Mouse (Mus musculus) brain, embryonic 18.5 days (tissue): ENCODE measurements around the gene Pou6f1.
"Not testable (repeated sequence)": the region's sequence is repeated elsewhere in the genome, so short reads cannot be mapped to it uniquely, and the experiment has no call there.

ENCODE experiments used
- DNase-seq: peaks from one replicate; pipeline ENCODE4 v3.0.0-alpha.2; 2012; ENCODE audit warnings: low read depth, low spot score

Gene Pou6f1

GRCm38 (mm10) chr15:100619200-100619599 is 19.4 kb upstream of the Pou6f1 start:
- DNase-seq = no peak

- DNase-seq = no peak
Measured at GRCm38 (mm10) chr15:100616221-100616620, 16.4 kb upstream of the Pou6f1 start.

GRCm38 (mm10) chr15:100615825-100616220 is 16.0 kb upstream of the Pou6f1 start:
- peak; percentile 80 for DNase-seq

- DNase-seq = peak; percentile 94
Measured at GRCm38 (mm10) chr15:100614996-100615824, 15.4 kb upstream of the Pou6f1 start, which contains the start of gene Dazap2. Gene Dazap2, plus strand, starts transcription at chr15:100615349.

GRCm38 (mm10) chr15:100614218-100614995 is 14.6 kb upstream of the Pou6f1 start:
- DNase-seq = no peak

- no peak for DNase-seq
Measured at GRCm38 (mm10) chr15:100613584-100613983, 13.8 kb upstream of the Pou6f1 start.

GRCm38 (mm10) chr15:100612432-100612831 is 12.6 kb upstream of the Pou6f1 start:
- DNase-seq = no peak

- DNase-seq = no peak
Measured at GRCm38 (mm10) chr15:100611951-100612350, 12.2 kb upstream of the Pou6f1 start.

- not testable (repeated sequence) for DNase-seq
Measured at GRCm38 (mm10) chr15:100606677-100607076, 6.9 kb upstream of the Pou6f1 start.

GRCm38 (mm10) chr15:100601669-100602068 is 1.9 kb upstream of the Pou6f1 start:
- DNase-seq = no peak

- no peak for DNase-seq
Measured at GRCm38 (mm10) chr15:100600696-100601272, 1.0 kb upstream of the Pou6f1 start.

GRCm38 (mm10) chr15:100600047-100600695 is 387 bp upstream of the Pou6f1 start:
- DNase-seq = peak; percentile 76

- DNase-seq = no peak
Measured at GRCm38 (mm10) chr15:100598883-100599275, 905 bp downstream of the Pou6f1 start.

- no peak for DNase-seq
Measured at GRCm38 (mm10) chr15:100598287-100598882, 1.4 kb downstream of the Pou6f1 start.

GRCm38 (mm10) chr15:100592817-100593216 is 7.0 kb downstream of the Pou6f1 start:
- no peak for DNase-seq

GRCm38 (mm10) chr15:100590436-100590835 is 9.3 kb downstream of the Pou6f1 start:
- DNase-seq = no peak

GRCm38 (mm10) chr15:100588297-100588696 is 11.5 kb downstream of the Pou6f1 start:
- no peak for DNase-seq

- no peak for DNase-seq
Measured at GRCm38 (mm10) chr15:100587166-100587565, 12.6 kb downstream of the Pou6f1 start.

- DNase-seq = no peak
Measured at GRCm38 (mm10) chr15:100585931-100586330, 13.9 kb downstream of the Pou6f1 start.

GRCm38 (mm10) chr15:100580108-100580507 is 19.7 kb downstream of the Pou6f1 start:
- no peak for DNase-seq

- no peak for DNase-seq
Measured at GRCm38 (mm10) chr15:100577972-100578371, 21.8 kb downstream of the Pou6f1 start.
